Mouse (Mus musculus): ENCODE data around the gene Zeb2.
"Not testable (repeated sequence)": the region's sequence is repeated elsewhere in the genome, so short reads cannot be mapped to it uniquely, and the experiment has no call there.

DNA sequence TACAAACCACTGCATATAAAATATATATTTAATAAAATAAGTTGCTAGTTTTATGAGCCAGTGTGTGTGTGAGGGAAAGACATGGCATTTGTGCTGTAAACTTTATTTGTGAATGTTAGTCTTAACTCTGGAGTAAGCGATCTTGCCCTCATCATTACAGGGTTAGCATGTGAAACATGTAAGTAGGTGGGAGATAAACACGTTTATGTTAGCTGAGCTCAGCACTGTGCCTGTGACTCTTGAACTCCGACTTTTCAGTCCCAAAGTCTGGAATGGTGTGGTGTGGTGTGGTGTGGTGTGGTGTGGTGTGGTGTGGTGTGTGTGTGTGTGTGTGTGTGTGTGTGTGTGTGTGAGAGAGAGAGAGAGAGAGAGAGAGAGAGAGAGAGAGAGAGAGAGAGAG lies 5.6 kb downstream of the Zeb2 start:
- not testable (repeated sequence) for TF ChIP-seq CTCF (conservative IDR thresholded peaks at IDR 0.05; ENCODE audit: low read length); NANOG (IDR thresholded peaks at IDR 0.05; ENCODE audit: borderline replicate concordance, low read length); POU5F1 (IDR thresholded peaks at IDR 0.05; ENCODE audit: borderline replicate concordance, low read length)

Measured in E14TG2a.4 (cell line).